Mouse (Mus musculus) forebrain, embryonic 11.5 days (tissue): ENCODE measurements around the gene Sntb2. TPM values are rescaled to one million over a fixed set of nuclear protein-coding genes. Genes with fewer than 3 reads are reported as not detected.

Experiments
- ATAC-seq: fragments of 200-750 bp; cut with Nextera tagmentation; replicated peaks from 2 replicates; pipeline ENCODE4 v1.8.0; 2017; ENCODE audit warnings: moderate TSS enrichment; ENCODE audit not compliant: low FRiP score
- DNase-seq: peaks from one replicate; pipeline ENCODE4 v3.0.0-alpha.2; 2017; ENCODE audit warnings: low spot score
- H3K27ac ChIP-seq: fragments of 300-500 bp; sonication (generic); 2 replicates; pipeline ENCODE4 v1.5.1; 2014; ENCODE audit warnings: low read depth, low read length
- H3K27me3 ChIP-seq: fragments of 300-500 bp; sonication (generic); 2 replicates; pipeline ENCODE4 v1.6.1; 2014; ENCODE audit warnings: mild to moderate bottlenecking, low read length, mixed read lengths; ENCODE audit not compliant: control insufficient read depth, insufficient read depth
- H3K36me3 ChIP-seq: fragments of 300-500 bp; sonication (generic); 2 replicates; pipeline ENCODE4 v1.6.1; 2014; ENCODE audit warnings: mild to moderate bottlenecking, low read length, moderate library complexity, mixed read lengths; ENCODE audit not compliant: control insufficient read depth, insufficient read depth
- H3K4me1 ChIP-seq: fragments of 300-500 bp; sonication (generic); replicated peaks from 2 replicates; pipeline ENCODE4 v1.6.1; 2014; ENCODE audit warnings: low read length, mixed read lengths; ENCODE audit not compliant: control insufficient read depth, insufficient read depth
- H3K4me2 ChIP-seq: fragments of 300-500 bp; sonication (generic); 2 replicates; pipeline ENCODE4 v1.6.1; 2014; ENCODE audit warnings: low read depth, mild to moderate bottlenecking, low read length, moderate library complexity, mixed read lengths; ENCODE audit not compliant: severe bottlenecking
- H3K4me3 ChIP-seq: fragments of 300-500 bp; sonication (generic); 2 replicates; pipeline ENCODE4 v1.5.1; 2014; ENCODE audit warnings: low read depth, low read length
- H3K9ac ChIP-seq: fragments of 300-500 bp; sonication (generic); 2 replicates; pipeline ENCODE4 v1.6.1; 2014; ENCODE audit warnings: low read length
- H3K9me3 ChIP-seq: fragments of 300-500 bp; sonication (generic); 2 replicates; pipeline ENCODE4 v1.6.1; 2016; ENCODE audit warnings: low read length, mixed read lengths; ENCODE audit not compliant: control insufficient read depth
- WGBS: fragments of 180-500 bp; shearing (Covaris S2); extraction: QIAGEN DNeasy Blood & Tissue Kit; methylation state at CpG from one replicate; pipeline ENCODE4 v1.1.7; 2014; 5-methylcytosine and 5-hydroxymethylcytosine counted together
- polyA plus RNA-seq: library from polyadenylated mRNA; unstranded; fragments of >200 nt; fragmentation: Nextera tagmentation; extraction: Ambion mirVana; gene quantifications from 2 replicates; pipeline ENCODE4 v1.2.1, GENCODE M21; 2014

Sntb2 gene
- polyA plus RNA-seq, 1 experiment from 2014 or later = 9.5 TPM

GRCm38 (mm10) chr8:107062613-107063012, 127.1 kb downstream of the Sntb2 start:
- no peaks in the 10 kb centered on the region for H3K36me3 ChIP-seq
- no peak overlapping the region for H3K27ac ChIP-seq
- ATAC-seq (no peak), DNase-seq (no peak)
- H3K4me2 ChIP-seq = no peak overlapping the region
- WGBS = 90% methylated on average over 1 of the region's 1 CpGs
- H3K4me3 ChIP-seq = no peak overlapping the region
- no peak overlapping the region for H3K9ac ChIP-seq
- no peaks in the 10 kb centered on the region for H3K9me3 ChIP-seq
- no peaks in the 10 kb centered on the region for H3K27me3 ChIP-seq
- peaks cover under 1% of the 10 kb centered on the region; the same call in 1 of the 2 replicates for H3K4me1 ChIP-seq

GRCm38 (mm10) chr8:107065511-107066496, 130.3 kb downstream of the Sntb2 start, which contains the start of gene Tmed6:
Tmed6 (minus strand) TSS chr8:107065644.
- no peaks in the 10 kb centered on the region; the same call in 1 of the 2 replicates for H3K36me3 ChIP-seq
- no peaks in the 10 kb centered on the region for H3K27me3 ChIP-seq
- no peaks in the 10 kb centered on the region for H3K9me3 ChIP-seq
- no peaks in the 10 kb centered on the region for H3K4me1 ChIP-seq
- ATAC-seq = no peak
- no peak for DNase-seq
- no peak within 1 kb of the TSS for H3K4me2 ChIP-seq
- H3K9ac ChIP-seq = no peak within 1 kb of the TSS
- H3K4me3 ChIP-seq = no peak within 1 kb of the TSS
- 67% methylated on average over 17 of the region's 17 CpGs for WGBS
- no peak within 1 kb of the TSS for H3K27ac ChIP-seq

Other genes with a start within 250 kb of the Sntb2 start
- gene Has3, start 65.5 kb upstream of the Sntb2 start, polyA plus RNA-seq = 0.29 and 0.95 TPM in 2 replicates
- 79.6 and 80.9 TPM in 2 replicates for gene Utp4, start 42.1 kb upstream of the Sntb2 start, polyA plus RNA-seq
- gene Vps4a, start 95.5 kb downstream of the Sntb2 start, polyA plus RNA-seq = 84.9 and 85.5 TPM in 2 replicates
- gene Pdf, start 112.9 kb downstream of the Sntb2 start, polyA plus RNA-seq = 47.1 and 48.3 TPM in 2 replicates
- gene Cog8, start 120.9 kb downstream of the Sntb2 start, polyA plus RNA-seq = 43.3 and 43.8 TPM in 2 replicates
- 99.7 and 101 TPM in 2 replicates for gene Nip7, start 121.1 kb downstream of the Sntb2 start, polyA plus RNA-seq
- gene Tmed6, start 129.9 kb downstream of the Sntb2 start, polyA plus RNA-seq = not detected in 2 replicates
- 15.9 and 18.3 TPM in 2 replicates for gene Terf2, start 160.8 kb downstream of the Sntb2 start, polyA plus RNA-seq
- 168 and 173 TPM in 2 replicates for gene Cyb5b, start 214.9 kb downstream of the Sntb2 start, polyA plus RNA-seq